Mouse (Mus musculus): ENCODE measurements around the gene Fgd2. TPM values are rescaled to one million over a fixed set of nuclear protein-coding genes. Genes with fewer than 3 reads are reported as not detected.
A peak's percentile ranks its signal among the peaks of the same experiment; 100 is the strongest.
"Not testable (repeated sequence)": the region's sequence is repeated elsewhere in the genome, so short reads cannot be mapped to it uniquely, and the experiment has no call there.

Fgd2 gene
- polyA plus RNA-seq, 1 experiment from 2014 or later, result 6.3 TPM

DNA sequence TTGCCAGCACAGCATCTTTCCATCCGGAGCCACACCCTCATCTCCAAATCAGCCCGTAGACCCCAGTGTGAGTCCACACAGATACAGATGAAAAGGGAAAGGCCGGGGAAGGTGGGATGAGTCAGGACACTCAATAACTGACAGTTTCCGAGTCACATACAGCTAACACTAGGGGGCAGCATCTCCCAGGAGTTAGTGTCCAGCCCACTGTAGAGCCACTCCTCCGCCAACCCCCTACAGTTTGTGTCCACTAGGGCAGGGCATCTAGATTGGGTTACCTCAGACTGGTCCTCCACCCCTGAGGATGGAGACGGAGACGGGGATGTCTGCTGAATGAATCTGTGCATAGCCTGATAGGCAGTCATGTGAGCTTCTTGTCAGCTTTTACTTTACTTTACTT lies 20.8 kb downstream of the Fgd2 start:
- Histone ChIP-seq H3K4me3 (no peak overlapping the region), H3K9me3 (no peaks in the 10 kb centered on the region), H3K27ac (no peak overlapping the region), H3K27me3 (ENCODE audit: poor library complexity, severe bottlenecking) (no peaks in the 10 kb centered on the region), H3K36me3 (replicated peaks) (no peaks in the 10 kb centered on the region), H3K4me1 (peaks cover 14% of the 10 kb centered on the region)
- DNase-seq (ENCODE audit: extremely low spot score, low spot score), result peak; percentile 76
- WGBS, result 28% methylated on average over 7 of the region's 7 CpGs

DNA sequence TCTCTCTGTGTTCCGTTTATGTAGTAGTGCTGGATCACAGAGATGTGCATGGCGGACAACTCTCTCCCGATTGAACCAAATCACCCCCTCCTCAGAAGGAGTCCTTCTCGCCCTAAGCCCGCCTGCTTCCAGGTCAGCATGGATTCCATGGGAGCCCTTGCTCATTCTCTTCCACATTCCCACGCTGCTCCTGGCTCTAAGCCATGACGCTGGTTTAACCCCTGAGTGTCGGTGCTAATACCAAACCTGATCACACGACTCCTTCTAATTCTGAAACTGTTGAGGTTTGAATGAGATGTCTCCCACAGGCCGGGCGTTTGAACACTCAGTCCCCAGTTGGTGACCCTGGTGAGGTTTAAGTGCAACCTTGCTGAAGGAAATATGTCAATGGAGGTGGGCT lies 21.7 kb downstream of the Fgd2 start:
- Histone ChIP-seq H3K27ac (no peak overlapping the region), H3K27me3 (ENCODE audit: poor library complexity, severe bottlenecking) (no peaks in the 10 kb centered on the region), H3K36me3 (replicated peaks) (no peaks in the 10 kb centered on the region), H3K4me1 (peaks cover 14% of the 10 kb centered on the region), H3K4me3 (no peak overlapping the region), H3K9me3 (no peaks in the 10 kb centered on the region)
- WGBS, result 77% methylated on average over 11 of the region's 11 CpGs
- DNase-seq (ENCODE audit: extremely low spot score, low spot score), result no peak

DNA sequence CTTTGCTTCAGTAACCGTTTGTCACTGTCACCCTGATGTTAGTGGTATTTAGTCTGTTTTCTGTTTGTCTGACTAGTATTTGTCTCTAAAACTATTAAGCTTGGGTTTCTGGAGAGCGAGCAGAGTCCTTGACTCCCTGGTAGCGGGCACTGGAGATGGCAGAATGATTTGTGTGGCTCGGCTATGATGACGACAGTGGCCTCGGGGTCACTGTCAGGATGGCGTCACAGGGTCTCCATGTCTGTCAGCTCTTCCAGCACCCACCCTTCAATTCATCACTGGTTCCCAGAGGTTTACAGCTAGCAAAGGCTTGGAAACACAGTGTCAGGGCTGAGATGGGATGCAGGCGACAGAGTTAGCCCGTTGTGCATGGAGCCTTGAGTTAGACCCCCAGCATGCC lies 23.2 kb downstream of the Fgd2 start:
- Histone ChIP-seq H3K36me3 (replicated peaks) (no peaks in the 10 kb centered on the region), H3K9me3 (no peaks in the 10 kb centered on the region), H3K4me3 (no peak overlapping the region), H3K4me1 (peaks cover 14% of the 10 kb centered on the region), H3K27ac (no peak overlapping the region), H3K27me3 (ENCODE audit: poor library complexity, severe bottlenecking) (no peaks in the 10 kb centered on the region)
- WGBS, result 83% methylated on average over 9 of the region's 9 CpGs
- DNase-seq (ENCODE audit: extremely low spot score, low spot score), result no peak

DNA sequence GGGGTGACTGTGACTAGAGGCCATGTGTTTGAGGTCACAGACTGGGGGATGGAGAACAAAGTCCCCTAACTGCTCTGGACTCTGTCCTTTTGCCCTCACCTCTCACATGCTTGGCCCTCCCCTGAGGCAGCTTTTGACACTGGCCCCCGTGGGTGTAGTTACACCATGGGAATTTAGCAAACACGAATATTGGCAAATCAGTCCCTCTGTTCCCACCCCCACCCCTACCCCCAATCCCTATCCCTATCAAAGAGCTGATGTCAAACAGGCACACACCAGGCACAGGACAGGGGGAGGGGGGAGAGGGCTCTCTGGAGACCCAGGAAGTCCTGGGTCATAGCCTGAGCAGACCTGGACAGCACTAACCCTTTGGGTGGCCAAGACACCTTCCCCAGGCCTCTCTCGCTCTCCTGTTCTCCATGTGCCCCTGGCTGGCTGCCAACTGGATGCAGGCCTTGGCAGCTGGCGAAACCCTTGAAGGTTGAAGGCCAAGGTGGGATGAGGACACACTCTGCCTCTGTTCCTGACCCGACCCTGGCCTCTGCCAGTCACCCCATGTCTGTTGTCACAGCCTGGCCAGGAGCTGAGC lies 24.2 kb downstream of the Fgd2 start:
- Histone ChIP-seq H3K9me3 (no peaks in the 10 kb centered on the region), H3K27ac (peak overlapping the region; percentile 48; the same call in 1 of the 2 replicates), H3K36me3 (replicated peaks) (no peaks in the 10 kb centered on the region), H3K27me3 (ENCODE audit: poor library complexity, severe bottlenecking) (no peaks in the 10 kb centered on the region), H3K4me3 (no peak overlapping the region), H3K4me1 (peaks cover 18% of the 10 kb centered on the region)
- no peak for DNase-seq (ENCODE audit: extremely low spot score, low spot score)
- 64% methylated on average over 5 of the region's 5 CpGs for WGBS

DNA sequence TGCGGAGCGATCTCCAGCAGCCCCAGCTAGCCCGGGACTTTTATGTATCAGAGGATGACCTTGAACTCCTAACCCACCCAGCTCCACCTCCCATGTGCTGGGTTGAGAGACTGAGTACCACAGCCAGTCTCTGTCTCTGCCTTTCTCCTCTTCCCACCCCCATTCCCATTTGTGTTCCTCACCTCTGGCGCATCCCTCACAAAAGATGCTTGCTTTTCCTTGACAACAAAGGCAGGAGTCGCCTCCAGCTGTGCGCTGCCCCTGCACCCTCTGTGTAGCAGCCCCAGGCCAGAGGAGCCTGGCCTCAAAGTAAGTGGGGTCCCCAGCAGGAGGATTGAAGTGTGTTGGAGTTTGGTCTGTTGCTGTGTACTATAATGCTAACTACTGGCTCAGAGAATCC lies 25.0 kb downstream of the Fgd2 start:
- no peak overlapping the region for H3K4me3 ChIP-seq
- no peaks in the 10 kb centered on the region for H3K9me3 ChIP-seq
- WGBS, result 25% methylated on average over 6 of the region's 6 CpGs
- H3K4me1 ChIP-seq, result peaks cover 18% of the 10 kb centered on the region
- no peaks in the 10 kb centered on the region for H3K27me3 ChIP-seq (ENCODE audit: poor library complexity, severe bottlenecking)
- H3K36me3 ChIP-seq (replicated peaks), result no peaks in the 10 kb centered on the region
- no peak for DNase-seq (ENCODE audit: extremely low spot score, low spot score)
- no peak overlapping the region for H3K27ac ChIP-seq

DNA sequence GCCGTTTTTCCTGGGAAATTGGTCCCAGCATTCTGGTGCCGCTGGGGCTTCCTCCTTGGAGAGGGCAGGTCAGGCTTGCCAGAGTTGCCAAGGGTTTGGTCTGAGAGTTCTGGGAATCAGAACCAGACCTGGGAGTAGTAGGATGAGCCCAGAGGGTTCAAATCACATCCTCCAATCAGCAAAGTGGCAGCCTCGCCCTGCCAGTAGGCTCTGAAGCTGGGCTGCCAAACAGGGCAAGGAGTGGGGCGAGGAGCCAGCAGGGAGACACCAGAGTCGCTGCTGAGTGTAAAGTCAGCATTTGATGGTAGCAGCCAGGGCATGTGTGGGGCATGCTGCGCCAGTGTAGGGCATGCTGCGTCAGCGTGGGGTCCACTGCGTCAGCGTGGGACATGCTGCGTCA lies 28.3 kb downstream of the Fgd2 start:
- H3K4me3 ChIP-seq, result no peak overlapping the region
- WGBS, result 85% methylated on average over 11 of the region's 11 CpGs
- H3K9me3 ChIP-seq, result no peaks in the 10 kb centered on the region
- no peak for DNase-seq (ENCODE audit: extremely low spot score, low spot score)
- H3K27ac ChIP-seq, result peak overlapping the region; percentile 56; the same call in 1 of the 2 replicates
- H3K27me3 ChIP-seq (ENCODE audit: poor library complexity, severe bottlenecking), result no peaks in the 10 kb centered on the region
- H3K4me1 ChIP-seq, result peaks cover 19% of the 10 kb centered on the region
- H3K36me3 ChIP-seq (replicated peaks), result no peaks in the 10 kb centered on the region

DNA sequence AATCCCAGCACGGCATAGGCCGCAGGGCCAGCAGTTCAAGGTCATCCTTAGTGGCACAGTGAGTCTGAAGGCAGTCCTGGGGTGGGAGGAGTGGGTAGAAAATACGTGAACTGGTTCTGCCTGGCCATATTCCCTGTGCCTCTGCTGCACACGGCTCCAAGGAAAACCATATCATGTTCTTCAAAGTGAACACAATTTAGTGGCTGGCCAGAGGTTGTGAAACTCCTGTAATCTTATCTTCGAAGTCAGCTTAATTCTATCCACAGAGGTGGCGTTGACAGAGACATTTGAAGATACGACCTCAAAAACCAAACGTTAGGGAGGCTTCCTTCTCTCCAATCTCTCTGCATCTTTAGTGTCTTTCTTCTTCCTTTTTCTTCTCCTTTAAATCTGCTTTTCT lies 30.6 kb downstream of the Fgd2 start:
- no peak for DNase-seq (ENCODE audit: extremely low spot score, low spot score)
- Histone ChIP-seq H3K36me3 (replicated peaks) (no peaks in the 10 kb centered on the region), H3K27me3 (ENCODE audit: poor library complexity, severe bottlenecking) (peaks cover 11% of the 10 kb centered on the region), H3K27ac (no peak overlapping the region), H3K4me3 (no peak overlapping the region), H3K4me1 (peaks cover 9% of the 10 kb centered on the region; the same call in 1 of the 2 replicates), H3K9me3 (no peaks in the 10 kb centered on the region)
- WGBS, result 91% methylated on average over 8 of the region's 8 CpGs

DNA sequence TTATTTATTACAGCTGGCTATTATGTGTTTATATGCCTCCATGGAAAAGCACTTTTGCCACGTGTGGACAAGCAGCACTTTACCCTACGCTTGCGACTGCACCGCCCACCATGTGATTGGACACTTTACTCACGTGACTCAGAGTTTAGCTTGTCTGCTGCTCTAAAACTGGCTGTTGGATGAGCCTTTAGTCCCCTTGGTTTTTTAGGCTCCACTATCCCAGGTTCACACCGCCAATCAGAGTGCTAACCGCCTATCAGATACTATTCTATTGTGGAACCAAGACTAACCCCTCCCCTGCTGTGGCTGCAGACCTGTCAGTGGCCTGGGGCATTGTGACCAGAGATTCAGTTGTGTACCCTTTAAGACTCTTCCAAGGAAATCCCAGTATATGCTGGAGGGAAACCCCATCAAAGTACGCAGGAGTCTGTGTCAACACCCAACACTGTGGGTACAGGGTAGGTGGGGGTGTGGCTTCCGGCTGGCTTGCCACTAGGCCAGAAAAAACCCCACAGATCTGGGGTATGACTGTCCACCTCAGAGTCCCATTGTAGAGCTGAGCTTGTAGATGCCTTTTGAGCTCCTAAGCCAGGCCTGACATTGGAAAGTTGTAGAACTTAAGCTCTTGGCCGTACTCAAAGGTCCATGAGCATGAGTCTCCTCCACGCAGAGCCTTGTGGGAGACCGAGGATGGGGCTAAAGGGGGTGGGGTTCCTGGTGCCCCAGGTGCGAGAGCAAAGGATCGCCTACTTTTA lies 32.8 kb downstream of the Fgd2 start:
- peaks cover 14% of the 10 kb centered on the region for H3K27me3 ChIP-seq (ENCODE audit: poor library complexity, severe bottlenecking)
- DNase-seq (ENCODE audit: extremely low spot score, low spot score), result no peak
- H3K27ac ChIP-seq, result no peak overlapping the region
- H3K9me3 ChIP-seq, result no peaks in the 10 kb centered on the region
- 69% methylated on average over 14 of the region's 14 CpGs for WGBS
- H3K4me1 ChIP-seq, result peaks cover 28% of the 10 kb centered on the region
- no peak overlapping the region for H3K4me3 ChIP-seq
- H3K36me3 ChIP-seq (replicated peaks), result no peaks in the 10 kb centered on the region

DNA sequence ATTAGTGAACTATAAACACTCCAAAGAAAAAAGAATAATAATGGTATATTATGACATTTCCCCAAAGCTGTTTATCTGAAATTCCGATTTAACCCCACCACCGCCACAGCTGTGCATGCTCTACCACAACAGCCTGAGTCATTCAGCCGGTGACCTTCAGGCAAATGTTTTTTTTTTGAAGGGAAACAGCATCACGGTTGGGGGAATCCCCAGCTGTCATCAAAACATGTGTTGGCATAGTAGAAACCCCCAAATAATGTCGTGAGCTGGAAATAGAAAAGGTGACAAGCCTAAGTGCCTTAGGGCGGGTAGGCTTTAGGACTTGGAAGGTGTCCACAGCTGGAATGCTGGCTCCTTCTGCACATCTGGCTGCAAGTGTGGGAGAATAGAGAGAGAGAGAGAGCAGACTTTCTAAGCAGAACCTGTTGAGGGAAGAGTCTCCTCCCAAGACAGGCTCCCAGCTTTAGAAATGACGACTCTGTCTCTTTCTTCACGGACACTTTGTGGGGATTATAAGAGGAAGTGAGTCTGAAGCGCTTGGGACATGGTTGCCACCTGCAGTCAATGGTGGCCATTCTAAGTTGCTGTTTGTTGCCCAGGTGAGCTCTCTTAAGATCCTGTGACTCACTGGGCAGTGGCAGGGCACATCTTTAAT lies 33.5 kb downstream of the Fgd2 start:
- 72% methylated on average over 9 of the region's 9 CpGs for WGBS
- no peak for DNase-seq (ENCODE audit: extremely low spot score, low spot score)
- Histone ChIP-seq H3K4me1 (peaks cover 32% of the 10 kb centered on the region), H3K4me3 (no peak overlapping the region), H3K27me3 (ENCODE audit: poor library complexity, severe bottlenecking) (peaks cover 21% of the 10 kb centered on the region), H3K9me3 (no peaks in the 10 kb centered on the region), H3K36me3 (replicated peaks) (no peaks in the 10 kb centered on the region), H3K27ac (no peak overlapping the region)

DNA sequence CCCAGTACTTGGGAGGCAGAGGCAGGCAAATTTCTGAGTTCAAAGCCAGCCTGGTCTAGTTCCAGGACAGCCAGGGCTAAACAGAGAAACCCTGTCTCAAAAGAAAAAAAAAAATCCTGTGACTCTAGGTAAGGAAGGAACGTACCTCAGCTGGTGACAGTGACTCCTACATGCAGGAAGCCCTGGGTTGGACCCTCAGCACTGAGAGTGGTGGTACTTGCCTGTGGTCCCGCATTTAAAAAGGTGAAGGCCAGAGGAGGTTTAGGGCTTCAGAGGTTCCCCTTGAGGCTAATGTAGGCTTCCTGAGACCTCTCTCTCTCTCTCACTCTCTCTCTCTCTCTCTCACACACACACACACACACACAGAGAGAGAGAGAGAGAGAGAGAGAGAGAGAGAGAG lies 34.0 kb downstream of the Fgd2 start:
- not testable (repeated sequence) for H3K9me3 ChIP-seq; H3K4me3 ChIP-seq; H3K27ac ChIP-seq; H3K36me3 ChIP-seq (replicated peaks); DNase-seq (ENCODE audit: extremely low spot score, low spot score)
- H3K27me3 ChIP-seq (ENCODE audit: poor library complexity, severe bottlenecking), result peaks cover 27% of the 10 kb centered on the region
- H3K4me1 ChIP-seq, result peaks cover 37% of the 10 kb centered on the region
- 68% methylated on average over 2 of the region's 2 CpGs for WGBS

DNA sequence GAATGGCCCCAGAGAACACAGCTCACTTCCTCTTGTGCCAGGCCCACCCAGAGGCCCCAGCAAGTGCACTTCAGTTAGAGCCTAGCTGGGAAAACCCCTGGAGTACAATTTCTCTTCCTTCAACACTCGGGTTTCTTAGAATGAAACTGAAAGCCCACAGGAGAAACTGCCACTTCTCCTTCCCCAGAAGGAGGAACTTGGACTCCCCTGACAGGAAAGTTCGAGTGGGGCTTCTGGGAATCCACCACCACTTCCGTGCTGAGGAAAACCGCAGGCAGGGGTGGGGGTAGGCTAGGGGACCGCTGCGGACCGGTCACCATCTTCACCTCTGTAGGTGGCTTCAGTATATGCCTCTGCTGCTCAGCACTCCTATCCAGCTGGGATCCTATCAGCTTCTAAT lies 34.7 kb downstream of the Fgd2 start:
- no peak overlapping the region for H3K27ac ChIP-seq
- WGBS, result 66% methylated on average over 7 of the region's 7 CpGs
- no peaks in the 10 kb centered on the region for H3K36me3 ChIP-seq (replicated peaks)
- DNase-seq (ENCODE audit: extremely low spot score, low spot score), result no peak
- H3K4me3 ChIP-seq, result no peak overlapping the region
- peaks cover 42% of the 10 kb centered on the region for H3K4me1 ChIP-seq
- no peaks in the 10 kb centered on the region for H3K9me3 ChIP-seq
- peaks cover 33% of the 10 kb centered on the region for H3K27me3 ChIP-seq (ENCODE audit: poor library complexity, severe bottlenecking)

DNA sequence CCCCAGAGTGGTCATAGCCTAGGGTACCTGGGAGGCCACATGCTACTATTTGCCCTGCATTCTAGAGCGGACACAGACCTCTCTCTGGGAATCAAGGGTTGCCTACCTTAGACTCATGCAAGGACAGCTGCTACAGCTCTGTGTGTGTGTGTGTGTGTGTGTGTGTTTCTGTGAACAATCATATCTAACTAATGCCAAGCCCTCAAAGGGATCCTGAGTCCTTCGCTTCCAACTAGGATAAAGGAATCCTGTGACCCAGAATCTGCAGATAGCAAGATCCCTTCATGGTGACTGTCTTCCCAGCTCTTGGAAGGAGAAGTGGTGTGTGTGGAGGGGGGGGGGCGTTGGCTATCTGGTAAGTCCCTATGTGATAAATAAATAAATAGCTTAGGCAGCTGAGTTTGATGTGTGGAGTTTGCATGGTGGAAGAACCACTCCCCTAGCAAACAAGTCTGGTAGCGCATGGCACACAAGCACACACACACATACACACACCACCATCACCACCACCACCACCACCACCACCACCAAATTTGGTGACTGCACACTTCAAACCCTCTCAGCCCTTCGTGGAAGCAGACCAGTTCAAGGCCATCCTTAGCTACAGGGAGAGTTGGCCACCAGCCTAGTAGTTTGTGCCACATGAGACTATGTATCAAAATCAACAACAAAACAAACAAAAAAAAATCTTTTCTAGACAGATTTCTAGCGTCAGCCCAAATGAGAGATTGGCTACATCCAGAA lies 35.5 kb downstream of the Fgd2 start:
- 65% methylated on average over 6 of the region's 6 CpGs for WGBS
- Histone ChIP-seq H3K27me3 (ENCODE audit: poor library complexity, severe bottlenecking) (peaks cover 41% of the 10 kb centered on the region), H3K9me3 (no peaks in the 10 kb centered on the region), H3K4me3 (no peak overlapping the region), H3K4me1 (peaks cover 45% of the 10 kb centered on the region), H3K36me3 (replicated peaks) (no peaks in the 10 kb centered on the region), H3K27ac (peak overlapping the region; percentile 90; the same call in 1 of the 2 replicates)
- DNase-seq (ENCODE audit: extremely low spot score, low spot score), result no peak
